In the genomic region with DNA sequence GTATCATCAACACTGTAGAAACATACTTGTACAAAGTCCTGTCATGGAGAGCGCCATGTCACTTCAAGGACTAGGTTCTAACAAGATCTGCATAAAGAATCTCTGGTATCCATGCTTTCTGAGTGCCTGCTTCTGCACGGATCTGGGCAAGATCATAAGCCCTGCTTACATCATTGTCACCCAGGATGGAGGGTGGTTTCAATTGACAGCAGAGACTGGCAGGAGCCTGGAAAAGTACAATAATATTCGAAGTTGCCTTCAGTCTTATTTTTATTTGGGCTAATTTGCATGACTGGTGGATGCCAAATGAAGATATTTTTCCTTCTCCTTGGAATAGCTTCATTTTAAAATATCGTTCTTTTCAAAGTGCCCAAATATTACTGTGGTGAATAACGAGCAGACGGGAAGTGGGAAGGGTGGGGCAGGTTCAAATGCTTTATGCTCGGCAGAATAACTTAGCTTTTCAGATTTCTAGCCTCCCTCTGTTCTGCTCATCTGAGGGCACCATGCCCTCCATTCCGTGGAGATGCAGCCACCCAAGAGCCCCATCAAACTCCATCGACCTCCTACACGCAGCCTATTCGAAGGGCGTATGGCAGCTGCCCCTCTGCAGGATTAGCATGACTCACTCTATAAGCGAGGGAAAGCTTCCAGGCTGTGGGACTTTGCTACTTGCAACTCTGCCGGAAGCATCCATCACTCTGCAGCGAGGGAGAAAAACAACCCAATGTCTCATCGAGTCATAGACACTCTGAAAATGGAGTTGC, we compare ENCODE assay signal across 12 mouse cellular contexts.
A peak's percentile ranks its signal among the peaks of the same experiment; 100 is the strongest.
DNase-seq lines count a peak whose midpoint lies in the region; ATAC-seq lines count a peak whose summit lies in the region.
"Had no signal": no experiment of that assay in that cellular context is flagged by ENCODE, and none has a peak within 500 bp of the region (broad histone marks: within the 10 kb centered on the region; RNA-seq: fewer than 3 reads in every experiment).

No protein-coding gene starts in this region.

- peak overlapping the region; percentile 67 for H3K27ac ChIP-seq in heart, embryonic 15.5 days
- no peak overlapping the region for H3K27ac ChIP-seq in midbrain, embryonic 15.5 days

- no peak for ATAC-seq in heart, embryonic 15.5 days (replicated peaks; ENCODE audit: insufficient number of reproducible peaks, insufficient read depth, low FRiP score, low read depth)
- ATAC-seq in midbrain, embryonic 15.5 days (replicated peaks) = no peak

- 62% methylated on average over 16 of the region's 16 CpGs for WGBS in heart, embryonic 15.5 days
- 77% methylated on average over 16 of the region's 16 CpGs for WGBS in midbrain, embryonic 15.5 days

- 0 out of 2 replicates have a peak overlapping the region, but pooled peaks have one; percentile 3 for H3K4me2 ChIP-seq in heart, embryonic 15.5 days
- no peak overlapping the region for H3K4me2 ChIP-seq in midbrain, embryonic 15.5 days

- no peaks in the 10 kb centered on the region for H3K9me3 ChIP-seq in heart, embryonic 15.5 days (replicated peaks)
- H3K9me3 ChIP-seq in midbrain, embryonic 15.5 days = no peaks in the 10 kb centered on the region

- DNase-seq in heart, postnatal 25 days (ENCODE audit: low spot score) = no peak
- DNase-seq in brain, adult 2 months (ENCODE audit: low read depth, low spot score) = peak; percentile 95
- peak; percentile 32 to 63 for DNase-seq in frontal cortex, postnatal 25 days (ENCODE audit: low spot score in 2 of 2)
- DNase-seq in left cerebral cortex, postnatal 14 days (ENCODE audit: low spot score in 2 of 2) = peak; percentile 68 to 69
- no peak for DNase-seq in spleen, postnatal 10 days (ENCODE audit: low spot score in 2 of 2)
- DNase-seq: adrenal gland, adult 2 months; kidney, postnatal 10 days; lung, adult 18-20 months; thymus, postnatal 4 days had no signal

- H3K27me3 ChIP-seq in heart, embryonic 15.5 days = no peaks in the 10 kb centered on the region
- H3K27me3 ChIP-seq in midbrain, embryonic 15.5 days (replicated peaks) = no peaks in the 10 kb centered on the region

- no peak overlapping the region for H3K4me3 ChIP-seq in heart, embryonic 15.5 days
- no peak overlapping the region for H3K4me3 ChIP-seq in midbrain, embryonic 15.5 days
- H3K4me3 ChIP-seq: erythroblast, embryonic 14.5 days had no signal

- no peaks in the 10 kb centered on the region for H3K36me3 ChIP-seq in heart, embryonic 15.5 days
- no peaks in the 10 kb centered on the region for H3K36me3 ChIP-seq in midbrain, embryonic 15.5 days (replicated peaks)

- peaks cover 41% of the 10 kb centered on the region for H3K4me1 ChIP-seq in heart, embryonic 15.5 days (replicated peaks)
- no peaks in the 10 kb centered on the region; the same call in 1 of the 2 replicates for H3K4me1 ChIP-seq in midbrain, embryonic 15.5 days

- H3K9ac ChIP-seq in heart, embryonic 15.5 days = no peak overlapping the region
- H3K9ac ChIP-seq in midbrain, embryonic 15.5 days = no peak overlapping the region

- intact Hi-C loops in heart, postnatal 25 days (cut with DNase I) = loop anchor here (10.0 kb wide), 1 partner anchor 196 kb away; no protein-coding TSS in a partner anchor
- intact Hi-C loops in left cerebral cortex, postnatal 14 days (cut with DNase I) = loop anchor here (5.0 kb wide), 2 partner anchors 51 to 164 kb away; no protein-coding TSS in a partner anchor

Comparison
In these comparisons a context has a peak if more than half of its experiments do, and no peak if none do; other contexts are left out.
1. DNase-seq: peak in brain, adult 2 months (single experiment), frontal cortex, postnatal 25 days (2 of 2) and left cerebral cortex, postnatal 14 days (2 of 2); none in heart, postnatal 25 days (single experiment) and spleen, postnatal 10 days (0 of 2).